Mouse (Mus musculus): ENCODE data around the gene Tmem170b.

GRCm38 (mm10) chr13:41611046-41611445 is 5.3 kb downstream of the Tmem170b start:
- TF ChIP-seq CTCF (IDR thresholded peaks at IDR 0.05; ENCODE audit: extremely low read depth, insufficient read depth, low read length) (no peak), POLR2A (IDR thresholded peaks at IDR 0.05; ENCODE audit: extremely low read depth, insufficient read depth, low read length) (no peak)
